Mouse (Mus musculus) hindbrain, embryonic 11.5 days (tissue): ENCODE measurements around the gene Smagp. TPM values are rescaled to one million over a fixed set of nuclear protein-coding genes. Genes with fewer than 3 reads are reported as not detected.

Experiments
- ATAC-seq: fragments of 200-750 bp; cut with Nextera tagmentation; 2 replicates; pipeline ENCODE4 v1.8.0; 2017; ENCODE audit warnings: mild to moderate bottlenecking, moderate TSS enrichment, moderate library complexity; ENCODE audit not compliant: low FRiP score
- DNase-seq: peaks from one replicate; pipeline ENCODE4 v3.0.0-alpha.2; 2015; ENCODE audit warnings: low spot score
- H3K27ac ChIP-seq: fragments of 300-500 bp; sonication (generic); 2 replicates; pipeline ENCODE4 v1.5.1; 2014; ENCODE audit warnings: mild to moderate bottlenecking, low read depth, low read length
- H3K27me3 ChIP-seq: fragments of 300-500 bp; sonication (generic); 2 replicates; pipeline ENCODE4 v1.6.1; 2014; ENCODE audit warnings: mild to moderate bottlenecking, low read length, moderate library complexity, mixed read lengths; ENCODE audit not compliant: control insufficient read depth, insufficient read depth
- H3K36me3 ChIP-seq: fragments of 300-500 bp; sonication (generic); 2 replicates; pipeline ENCODE4 v1.6.1; 2014; ENCODE audit warnings: mild to moderate bottlenecking, low read length, moderate library complexity, mixed read lengths; ENCODE audit not compliant: control insufficient read depth, insufficient read depth
- H3K4me1 ChIP-seq: fragments of 300-500 bp; sonication (generic); replicated peaks from 2 replicates; pipeline ENCODE4 v1.6.1; 2014; ENCODE audit warnings: low read length, mixed read lengths; ENCODE audit not compliant: control insufficient read depth, insufficient read depth
- H3K4me2 ChIP-seq: fragments of 300-500 bp; sonication (generic); replicated peaks from 2 replicates; pipeline ENCODE4 v1.6.1; 2014; ENCODE audit warnings: mild to moderate bottlenecking, low read depth, low read length
- H3K4me3 ChIP-seq: fragments of 300-500 bp; sonication (generic); 2 replicates; pipeline ENCODE4 v1.5.1; 2014; ENCODE audit warnings: low read depth, low read length
- H3K9ac ChIP-seq: fragments of 300-500 bp; sonication (generic); 2 replicates; pipeline ENCODE4 v1.6.1; 2014; ENCODE audit warnings: low read depth, low read length
- H3K9me3 ChIP-seq: fragments of 300-500 bp; sonication (generic); 2 replicates; pipeline ENCODE4 v1.6.1; 2016; ENCODE audit warnings: low read length; ENCODE audit not compliant: control insufficient read depth
- WGBS: fragments of 180-500 bp; shearing (Covaris S2); extraction: QIAGEN DNeasy Blood & Tissue Kit; methylation state at CpG from one replicate; pipeline ENCODE4 v1.1.7; 2014; 5-methylcytosine and 5-hydroxymethylcytosine counted together
- polyA plus RNA-seq: library from polyadenylated mRNA; unstranded; fragments of >200 nt; fragmentation: Nextera tagmentation; extraction: Ambion mirVana; gene quantifications from 2 replicates; pipeline ENCODE4 v1.2.1, GENCODE M21; 2014

Smagp gene
- polyA plus RNA-seq, 1 experiment from 2014 or later: 5.5 TPM

GRCm38 (mm10) chr15:100654271-100654670 is 17.5 kb upstream of the Smagp start:
- Histone ChIP-seq H3K27me3 (no peaks in the 10 kb centered on the region), H3K36me3 (no peaks in the 10 kb centered on the region), H3K4me2 (no peak overlapping the region), H3K4me1 (no peaks in the 10 kb centered on the region), H3K27ac (no peak overlapping the region), H3K9ac (no peak overlapping the region), H3K9me3 (no peaks in the 10 kb centered on the region), H3K4me3 (no peak overlapping the region)
- ATAC-seq (no peak), DNase-seq (no peak)
- 96% methylated on average over 1 of the region's 1 CpGs for WGBS

GRCm38 (mm10) chr15:100651610-100652009 is 14.9 kb upstream of the Smagp start:
- 83% methylated on average over 9 of the region's 9 CpGs for WGBS
- Histone ChIP-seq H3K36me3 (no peaks in the 10 kb centered on the region), H3K9ac (no peak overlapping the region), H3K27ac (no peak overlapping the region), H3K4me1 (no peaks in the 10 kb centered on the region), H3K27me3 (no peaks in the 10 kb centered on the region), H3K4me3 (no peak overlapping the region), H3K4me2 (no peak overlapping the region), H3K9me3 (no peaks in the 10 kb centered on the region)
- DNase-seq: no peak
- ATAC-seq: no peak

- no peaks in the 10 kb centered on the region for H3K4me1 ChIP-seq
- no peaks in the 10 kb centered on the region for H3K27me3 ChIP-seq
- ATAC-seq (no peak), DNase-seq (no peak)
- no peak overlapping the region for H3K4me3 ChIP-seq
- no peaks in the 10 kb centered on the region for H3K36me3 ChIP-seq
- H3K27ac ChIP-seq: no peak overlapping the region
- 84% methylated on average over 10 of the region's 10 CpGs for WGBS
- H3K9ac ChIP-seq: no peak overlapping the region
- H3K9me3 ChIP-seq: no peaks in the 10 kb centered on the region
- no peak overlapping the region for H3K4me2 ChIP-seq
Observed at GRCm38 (mm10) chr15:100650111-100650510, 13.4 kb upstream of the Smagp start.

- Histone ChIP-seq H3K4me1 (no peaks in the 10 kb centered on the region), H3K27ac (no peak overlapping the region), H3K9ac (no peak overlapping the region), H3K27me3 (no peaks in the 10 kb centered on the region), H3K36me3 (no peaks in the 10 kb centered on the region), H3K4me3 (no peak overlapping the region), H3K4me2 (no peak overlapping the region), H3K9me3 (no peaks in the 10 kb centered on the region)
- DNase-seq (no peak), ATAC-seq (no peak)
- WGBS: 84% methylated on average over 6 of the region's 6 CpGs
Observed at GRCm38 (mm10) chr15:100646161-100646560, 9.4 kb upstream of the Smagp start.

- H3K4me1 ChIP-seq: no peaks in the 10 kb centered on the region
- H3K9me3 ChIP-seq: no peaks in the 10 kb centered on the region
- no peak overlapping the region for H3K9ac ChIP-seq
- no peak overlapping the region for H3K27ac ChIP-seq
- no peaks in the 10 kb centered on the region for H3K36me3 ChIP-seq
- WGBS: 93% methylated on average over 7 of the region's 7 CpGs
- no peak overlapping the region for H3K4me3 ChIP-seq
- no peak for ATAC-seq
- no peak for DNase-seq
- H3K4me2 ChIP-seq: no peak overlapping the region
- peaks cover 10% of the 10 kb centered on the region for H3K27me3 ChIP-seq
Observed at GRCm38 (mm10) chr15:100642451-100642850, 5.7 kb upstream of the Smagp start.

- 78% methylated on average over 13 of the region's 16 CpGs for WGBS
- DNase-seq (no peak), ATAC-seq (no peak)
- H3K27ac ChIP-seq: no peak overlapping the region
- H3K4me3 ChIP-seq: no peak overlapping the region
- peaks cover 22% of the 10 kb centered on the region for H3K27me3 ChIP-seq
- H3K4me2 ChIP-seq: no peak overlapping the region
- H3K9me3 ChIP-seq: no peaks in the 10 kb centered on the region
- H3K9ac ChIP-seq: no peak overlapping the region
- no peaks in the 10 kb centered on the region for H3K36me3 ChIP-seq
- H3K4me1 ChIP-seq: peaks cover 7% of the 10 kb centered on the region
Observed at GRCm38 (mm10) chr15:100641226-100641810, 4.6 kb upstream of the Smagp start.

- ATAC-seq (no peak), DNase-seq (no peak)
- H3K36me3 ChIP-seq: no peaks in the 10 kb centered on the region
- peaks cover 8% of the 10 kb centered on the region for H3K4me1 ChIP-seq
- no peak overlapping the region for H3K9ac ChIP-seq
- H3K27ac ChIP-seq: no peak overlapping the region
- peaks cover 33% of the 10 kb centered on the region for H3K27me3 ChIP-seq
- H3K9me3 ChIP-seq: no peaks in the 10 kb centered on the region
- H3K4me3 ChIP-seq: no peak overlapping the region
- 76% methylated on average over 16 of the region's 16 CpGs for WGBS
- H3K4me2 ChIP-seq: no peak overlapping the region
Observed at GRCm38 (mm10) chr15:100639972-100640750, 3.4 kb upstream of the Smagp start.

GRCm38 (mm10) chr15:100637661-100638060 is 921 bp upstream of the Smagp start:
- Histone ChIP-seq H3K36me3 (no peaks in the 10 kb centered on the region), H3K27ac (no peak overlapping the region), H3K4me1 (peaks cover 8% of the 10 kb centered on the region), H3K4me2 (no peak overlapping the region), H3K27me3 (peaks cover 45% of the 10 kb centered on the region), H3K9me3 (no peaks in the 10 kb centered on the region), H3K4me3 (no peak overlapping the region), H3K9ac (no peak overlapping the region)
- 15% methylated on average over 6 of the region's 6 CpGs for WGBS
- DNase-seq (peak; percentile 23), ATAC-seq (no peak)
